Mouse (Mus musculus) cerebellum, adult 18-20 months (tissue): ENCODE measurements around the gene Camkk1.

ENCODE experiments used
- DNase-seq, 2 experiments: peaks; one replicate each; pipeline ENCODE4 v3.0.0; 2021

The Camkk1 gene

GRCm38 (mm10) chr11:73018471-73019146 lies at the start of gene Camkk1:
Gene Camkk1, plus strand, starts transcription at chr11:73019008.
- DNase-seq: peak; percentile 98

GRCm38 (mm10) chr11:72974995-72975503 lies 43.8 kb upstream of the Camkk1 start:
- no peak for DNase-seq

- peak in 1 of 2 experiments; percentile 18 for DNase-seq
Measured at GRCm38 (mm10) chr11:72982516-72982915, 36.3 kb upstream of the Camkk1 start.

GRCm38 (mm10) chr11:72983283-72983682 lies 35.5 kb upstream of the Camkk1 start:
- DNase-seq: no peak

- DNase-seq: no peak
Measured at GRCm38 (mm10) chr11:72986745-72987144, 32.1 kb upstream of the Camkk1 start.

GRCm38 (mm10) chr11:72987234-72987633 lies 31.6 kb upstream of the Camkk1 start:
- no peak for DNase-seq

GRCm38 (mm10) chr11:72987807-72988206 lies 31.0 kb upstream of the Camkk1 start:
- DNase-seq: no peak

GRCm38 (mm10) chr11:72989044-72989443 lies 29.8 kb upstream of the Camkk1 start:
- DNase-seq: no peak

- DNase-seq: no peak
Measured at GRCm38 (mm10) chr11:72990688-72991087, 28.1 kb upstream of the Camkk1 start.

- DNase-seq: no peak
Measured at GRCm38 (mm10) chr11:72991961-72992360, 26.8 kb upstream of the Camkk1 start.

GRCm38 (mm10) chr11:72996346-72996745 lies 22.5 kb upstream of the Camkk1 start:
- no peak for DNase-seq

GRCm38 (mm10) chr11:72996781-72997180 lies 22.0 kb upstream of the Camkk1 start:
- DNase-seq: no peak

GRCm38 (mm10) chr11:72997529-72998326 lies 21.1 kb upstream of the Camkk1 start:
- DNase-seq: no peak

GRCm38 (mm10) chr11:72998771-72999170 lies 20.0 kb upstream of the Camkk1 start, which contains the start of gene P2rx1:
Gene P2rx1, plus strand, starts transcription at chr11:72999103.
- no peak for DNase-seq

GRCm38 (mm10) chr11:73001029-73001428 lies 17.8 kb upstream of the Camkk1 start:
- DNase-seq: peak; percentile 62 to 64

- peak; percentile 79 to 80 for DNase-seq
Measured at GRCm38 (mm10) chr11:73006377-73006776, 12.4 kb upstream of the Camkk1 start.

- peak in 1 of 2 experiments; percentile 16 for DNase-seq
Measured at GRCm38 (mm10) chr11:73007113-73007512, 11.7 kb upstream of the Camkk1 start.

GRCm38 (mm10) chr11:73007698-73008481 lies 10.9 kb upstream of the Camkk1 start:
- peak; percentile 53 to 64 for DNase-seq

- DNase-seq: no peak
Measured at GRCm38 (mm10) chr11:73008826-73009225, 10.0 kb upstream of the Camkk1 start.

- peak; percentile 78 to 80 for DNase-seq
Measured at GRCm38 (mm10) chr11:73009531-73010274, 9.1 kb upstream of the Camkk1 start.

GRCm38 (mm10) chr11:73013981-73014380 lies 4.8 kb upstream of the Camkk1 start:
- no peak for DNase-seq

- peak; percentile 81 to 84 for DNase-seq
Measured at GRCm38 (mm10) chr11:73014831-73015344, 3.9 kb upstream of the Camkk1 start.
